Mouse (Mus musculus) limb, embryonic 11.5 days (tissue): ENCODE data around the gene Cdcp2. TPM values are rescaled to one million over a fixed set of nuclear protein-coding genes. Genes with fewer than 3 reads are reported as not detected.

Experiments
- ATAC-seq: fragments of 200-750 bp; cut with Nextera tagmentation; 2 replicates; pipeline ENCODE4 v1.8.0; 2017; ENCODE audit warnings: low read depth; ENCODE audit not compliant: insufficient number of reproducible peaks, low FRiP score, low TSS enrichment
- DNase-seq: peaks from one replicate; pipeline ENCODE4 v3.0.0-alpha.2; 2015; ENCODE audit warnings: low spot score
- H3K27ac ChIP-seq: fragments of 300-500 bp; sonication (generic); replicated peaks from 2 replicates; pipeline ENCODE4 v1.5.1; 2014; ENCODE audit warnings: low read depth, mild to moderate bottlenecking, low read length
- H3K27me3 ChIP-seq: fragments of 300-500 bp; sonication (generic); 2 replicates; pipeline ENCODE4 v1.6.1; 2014; ENCODE audit warnings: mild to moderate bottlenecking, low read length, mixed read lengths; ENCODE audit not compliant: control insufficient read depth, insufficient read depth
- H3K36me3 ChIP-seq: fragments of 300-500 bp; sonication (generic); 2 replicates; pipeline ENCODE4 v1.6.1; 2014; ENCODE audit warnings: mild to moderate bottlenecking, low read length, moderate library complexity, mixed read lengths; ENCODE audit not compliant: control insufficient read depth, insufficient read depth
- H3K4me1 ChIP-seq: fragments of 300-500 bp; sonication (generic); 2 replicates; pipeline ENCODE4 v1.6.1; 2014; ENCODE audit warnings: low read length, mixed read lengths; ENCODE audit not compliant: control insufficient read depth, insufficient read depth
- H3K4me2 ChIP-seq: fragments of 300-500 bp; sonication (generic); 2 replicates; pipeline ENCODE4 v1.6.1; 2014; ENCODE audit warnings: low read depth, mild to moderate bottlenecking, moderate library complexity; ENCODE audit not compliant: severe bottlenecking
- H3K4me3 ChIP-seq: fragments of 300-500 bp; sonication (generic); 2 replicates; pipeline ENCODE4 v1.5.1; 2014; ENCODE audit warnings: low read depth, low read length
- H3K9ac ChIP-seq: fragments of 300-500 bp; sonication (generic); 2 replicates; pipeline ENCODE4 v1.6.1; 2014; ENCODE audit warnings: mild to moderate bottlenecking, low read length
- H3K9me3 ChIP-seq: fragments of 300-500 bp; sonication (generic); 2 replicates; pipeline ENCODE4 v1.6.1; 2016; ENCODE audit warnings: low read length; ENCODE audit not compliant: control insufficient read depth
- WGBS: fragments of 180-500 bp; shearing (Covaris S2); extraction: QIAGEN DNeasy Blood & Tissue Kit; methylation state at CpG from one replicate; pipeline ENCODE4 v1.1.7; 2014; 5-methylcytosine and 5-hydroxymethylcytosine counted together
- polyA plus RNA-seq: library from polyadenylated mRNA; unstranded; fragments of >200 nt; fragmentation: Nextera tagmentation; extraction: Ambion mirVana; gene quantifications from 2 replicates; pipeline ENCODE4 v1.2.1, GENCODE M21; 2014

Cdcp2 gene
- polyA plus RNA-seq, 1 experiment from 2014 or later = not detected

- H3K4me3 ChIP-seq = no peak overlapping the region
- H3K27me3 ChIP-seq = no peaks in the 10 kb centered on the region
- H3K4me1 ChIP-seq = peaks cover 7% of the 10 kb centered on the region
- H3K9me3 ChIP-seq = no peaks in the 10 kb centered on the region
- H3K27ac ChIP-seq = no peak overlapping the region
- ATAC-seq (no peak), DNase-seq (no peak)
- H3K36me3 ChIP-seq = no peaks in the 10 kb centered on the region
- no peak overlapping the region for H3K9ac ChIP-seq
- no peak overlapping the region for H3K4me2 ChIP-seq
Observed at GRCm38 (mm10) chr4:107079716-107080115, 17.0 kb upstream of the Cdcp2 start.

- Histone ChIP-seq H3K9me3 (no peaks in the 10 kb centered on the region), H3K4me3 (no peak overlapping the region), H3K4me1 (peaks cover 14% of the 10 kb centered on the region), H3K4me2 (no peak overlapping the region), H3K36me3 (no peaks in the 10 kb centered on the region), H3K27me3 (no peaks in the 10 kb centered on the region), H3K27ac (no peak overlapping the region), H3K9ac (no peak overlapping the region)
- DNase-seq = no peak
- no peak for ATAC-seq
- WGBS = 85% methylated on average over 3 of the region's 3 CpGs
Observed at GRCm38 (mm10) chr4:107082185-107082584, 14.5 kb upstream of the Cdcp2 start.

GRCm38 (mm10) chr4:107083126-107083525 lies 13.6 kb upstream of the Cdcp2 start:
- Histone ChIP-seq H3K9ac (no peak overlapping the region), H3K27ac (no peak overlapping the region), H3K4me2 (no peak overlapping the region), H3K36me3 (no peaks in the 10 kb centered on the region), H3K4me3 (no peak overlapping the region), H3K4me1 (peaks cover 14% of the 10 kb centered on the region), H3K9me3 (no peaks in the 10 kb centered on the region), H3K27me3 (no peaks in the 10 kb centered on the region)
- 94% methylated on average over 4 of the region's 4 CpGs for WGBS
- DNase-seq (no peak), ATAC-seq (no peak)

- Histone ChIP-seq H3K27me3 (no peaks in the 10 kb centered on the region), H3K27ac (0 out of 2 replicates have a peak overlapping the region, but pooled peaks have one; percentile 26), H3K4me1 (peaks cover 14% of the 10 kb centered on the region), H3K9ac (0 out of 2 replicates have a peak overlapping the region, but pooled peaks have one; percentile 7), H3K9me3 (no peaks in the 10 kb centered on the region), H3K4me2 (0 out of 2 replicates have a peak overlapping the region, but pooled peaks have one; percentile 10), H3K4me3 (no peak overlapping the region), H3K36me3 (no peaks in the 10 kb centered on the region)
- WGBS = 28% methylated on average over 1 of the region's 1 CpGs
- DNase-seq (no peak), ATAC-seq (peak; percentile 33; the same call in 1 of the 2 replicates)
Observed at GRCm38 (mm10) chr4:107084343-107084742, 12.3 kb upstream of the Cdcp2 start.

- H3K27ac ChIP-seq = no peak overlapping the region
- no peak overlapping the region for H3K4me3 ChIP-seq
- H3K27me3 ChIP-seq = no peaks in the 10 kb centered on the region
- H3K9ac ChIP-seq = peak overlapping the region; percentile 7; the same call in 1 of the 2 replicates
- DNase-seq (peak; percentile 48), ATAC-seq (peak; percentile 78)
- no peaks in the 10 kb centered on the region for H3K36me3 ChIP-seq
- peaks cover 14% of the 10 kb centered on the region for H3K4me1 ChIP-seq
- 12% methylated on average over 6 of the region's 6 CpGs for WGBS
- H3K9me3 ChIP-seq = no peaks in the 10 kb centered on the region
- H3K4me2 ChIP-seq = 0 out of 2 replicates have a peak overlapping the region, but pooled peaks have one; percentile 10
Observed at GRCm38 (mm10) chr4:107084858-107085257, 11.8 kb upstream of the Cdcp2 start.

- Histone ChIP-seq H3K27ac (no peak overlapping the region), H3K27me3 (no peaks in the 10 kb centered on the region), H3K4me2 (no peak overlapping the region), H3K9me3 (no peaks in the 10 kb centered on the region), H3K9ac (no peak overlapping the region), H3K4me1 (peaks cover 17% of the 10 kb centered on the region), H3K36me3 (no peaks in the 10 kb centered on the region), H3K4me3 (no peak overlapping the region)
- ATAC-seq = no peak
- 74% methylated on average over 14 of the region's 14 CpGs for WGBS
- no peak for DNase-seq
Observed at GRCm38 (mm10) chr4:107091696-107092095, 5.0 kb upstream of the Cdcp2 start.

GRCm38 (mm10) chr4:107094484-107095187 lies 2.1 kb upstream of the Cdcp2 start:
- peak overlapping the region; percentile 2; the same call in 1 of the 2 replicates for H3K27ac ChIP-seq
- H3K4me2 ChIP-seq = no peak overlapping the region
- peak; percentile 65 for DNase-seq
- H3K4me3 ChIP-seq = no peak overlapping the region
- ATAC-seq = peak; percentile 49; the same call in 1 of the 2 replicates
- H3K27me3 ChIP-seq = no peaks in the 10 kb centered on the region
- 68% methylated on average over 16 of the region's 16 CpGs for WGBS
- H3K9ac ChIP-seq = no peak overlapping the region
- H3K36me3 ChIP-seq = no peaks in the 10 kb centered on the region
- no peaks in the 10 kb centered on the region for H3K9me3 ChIP-seq
- peaks cover 28% of the 10 kb centered on the region for H3K4me1 ChIP-seq

GRCm38 (mm10) chr4:107096043-107096442 lies 648 bp upstream of the Cdcp2 start:
- DNase-seq (no peak), ATAC-seq (no peak)
- Histone ChIP-seq H3K4me3 (no peak overlapping the region), H3K36me3 (no peaks in the 10 kb centered on the region), H3K27me3 (no peaks in the 10 kb centered on the region), H3K4me1 (peaks cover 28% of the 10 kb centered on the region), H3K27ac (no peak overlapping the region), H3K4me2 (no peak overlapping the region), H3K9ac (no peak overlapping the region), H3K9me3 (no peaks in the 10 kb centered on the region)
- WGBS = 51% methylated on average over 6 of the region's 6 CpGs
